In genomic region chr9:79723090-79723489, GRCm38 (mm10) we compare ENCODE assay signal across 7 mouse cellular contexts.
A peak's percentile ranks its signal among the peaks of the same experiment; 100 is the strongest.
DNase-seq lines count a peak whose midpoint lies in the region.

No protein-coding gene starts in this region.

- DNase-seq in kidney, postnatal 10 days: peak; percentile 28
- DNase-seq in kidney, postnatal 4 days: no peak
- DNase-seq in A20 (ENCODE audit: low read depth, low spot score): peak; percentile 60
- DNase-seq in CD4-positive, CD25-positive, alpha-beta regulatory T cell, adult 2 months (ENCODE audit: low read depth, low spot score): peak; percentile 56
- DNase-seq in forelimb bud, embryonic 11.5 days (ENCODE audit: low read depth, low spot score): peak; percentile 58
- DNase-seq in thymus, postnatal 25 days: no peak
- no peak for DNase-seq in thymus, postnatal 36 days

Comparison
In these comparisons a context has a peak if more than half of its experiments do, and no peak if none do; other contexts are left out.
1. DNase-seq: peak in kidney, postnatal 10 days (single experiment), A20 (single experiment), CD4-positive, CD25-positive, alpha-beta regulatory T cell, adult 2 months (single experiment) and forelimb bud, embryonic 11.5 days (single experiment); none in kidney, postnatal 4 days (0 of 2), thymus, postnatal 25 days (single experiment) and thymus, postnatal 36 days (0 of 2).